Mouse (Mus musculus) hindbrain, embryonic 13.5 days (tissue): ENCODE data around the gene Hist1h4d. TPM values are rescaled to one million over a fixed set of nuclear protein-coding genes. Genes with fewer than 3 reads are reported as not detected.
"Not testable (repeated sequence)": the region's sequence is repeated elsewhere in the genome, so short reads cannot be mapped to it uniquely, and the experiment has no call there.

Experiments
- ATAC-seq: fragments of 200-750 bp; cut with Nextera tagmentation; 2 replicates; pipeline ENCODE4 v1.8.0; 2017; ENCODE audit warnings: moderate TSS enrichment; ENCODE audit not compliant: low FRiP score
- H3K27ac ChIP-seq: fragments of 300-500 bp; sonication (generic); 2 replicates; pipeline ENCODE4 v1.5.1; 2015; ENCODE audit warnings: inconsistent platforms, mild to moderate bottlenecking, moderate library complexity
- H3K27me3 ChIP-seq: fragments of 300-500 bp; sonication (generic); 2 replicates; pipeline ENCODE4 v1.6.1; 2015; ENCODE audit warnings: mild to moderate bottlenecking, inconsistent platforms
- H3K36me3 ChIP-seq: fragments of 300-500 bp; sonication (generic); 2 replicates; pipeline ENCODE4 v1.6.1; 2015; ENCODE audit warnings: mild to moderate bottlenecking, inconsistent platforms
- H3K4me1 ChIP-seq: fragments of 300-500 bp; sonication (generic); replicated peaks from 2 replicates; pipeline ENCODE4 v1.6.1; 2015; ENCODE audit warnings: inconsistent platforms
- H3K4me2 ChIP-seq: fragments of 300-500 bp; sonication (generic); 2 replicates; pipeline ENCODE4 v1.6.1; 2015; ENCODE audit warnings: inconsistent platforms, mild to moderate bottlenecking, moderate library complexity
- H3K4me3 ChIP-seq: fragments of 300-500 bp; sonication (generic); 2 replicates; pipeline ENCODE4 v1.5.1; 2015; ENCODE audit warnings: mild to moderate bottlenecking, inconsistent platforms
- H3K9ac ChIP-seq: fragments of 300-500 bp; sonication (generic); 2 replicates; pipeline ENCODE4 v1.6.1; 2015; ENCODE audit warnings: mild to moderate bottlenecking, inconsistent platforms
- H3K9me3 ChIP-seq: fragments of 300-500 bp; sonication (generic); 2 replicates; pipeline ENCODE4 v1.6.1; 2016; ENCODE audit warnings: inconsistent platforms
- WGBS: fragments of 180-500 bp; shearing (Covaris S2); methylation state at CpG from one replicate; pipeline ENCODE4 v1.1.7; 2015; 5-methylcytosine and 5-hydroxymethylcytosine counted together
- polyA plus RNA-seq: library from polyadenylated mRNA; unstranded; fragments of >200 nt; fragmentation: Nextera tagmentation; extraction: Ambion mirVana; gene quantifications from 2 replicates; pipeline ENCODE4 v1.2.1, GENCODE M21; 2015

Hist1h4d gene
- polyA plus RNA-seq, 1 experiment from 2014 or later: 52.6 TPM

GRCm38 (mm10) chr13:23582219-23583056, 1.0 kb downstream of the Hist1h4d start:
- Histone ChIP-seq H3K27ac (peak overlapping the region; percentile 89), H3K4me3 (peak overlapping the region; percentile 50), H3K9me3 (no peaks in the 10 kb centered on the region), H3K4me2 (peak overlapping the region; percentile 92), H3K9ac (peak overlapping the region; percentile 79), H3K27me3 (no peaks in the 10 kb centered on the region), H3K4me1 (peaks cover 32% of the 10 kb centered on the region), H3K36me3 (no peaks in the 10 kb centered on the region)
- 6% methylated on average over 6 of the region's 6 CpGs for WGBS
- ATAC-seq: no peak

- Histone ChIP-seq H3K27me3 (no peaks in the 10 kb centered on the region), H3K27ac (peak overlapping the region; percentile 31; the same call in 1 of the 2 replicates), H3K4me1 (peaks cover 32% of the 10 kb centered on the region), H3K4me3 (no peak overlapping the region), H3K9me3 (no peaks in the 10 kb centered on the region), H3K4me2 (peak overlapping the region; percentile 82; the same call in 1 of the 2 replicates), H3K36me3 (no peaks in the 10 kb centered on the region), H3K9ac (no peak overlapping the region)
- ATAC-seq: no peak
These were observed 2.1 kb downstream of the Hist1h4d start for GRCm38 (mm10) chr13:23583387-23584068.

- ATAC-seq: no peak
- Histone ChIP-seq H3K27me3 (no peaks in the 10 kb centered on the region), H3K4me1 (peaks cover 32% of the 10 kb centered on the region), H3K9ac (peak overlapping the region; percentile 80), H3K36me3 (no peaks in the 10 kb centered on the region), H3K9me3 (no peaks in the 10 kb centered on the region), H3K4me3 (peak overlapping the region; percentile 47), H3K27ac (peak overlapping the region; percentile 95), H3K4me2 (peak overlapping the region; percentile 82)
These were observed 2.9 kb downstream of the Hist1h4d start for GRCm38 (mm10) chr13:23584331-23584730.

- Histone ChIP-seq H3K9me3 (no peaks in the 10 kb centered on the region), H3K27ac (peak overlapping the region; percentile 95), H3K36me3 (no peaks in the 10 kb centered on the region), H3K27me3 (no peaks in the 10 kb centered on the region), H3K4me2 (peak overlapping the region; percentile 82), H3K4me1 (peaks cover 32% of the 10 kb centered on the region), H3K4me3 (peak overlapping the region; percentile 47), H3K9ac (peak overlapping the region; percentile 80)
- peak; percentile 2; the same call in 1 of the 2 replicates for ATAC-seq
- under 1% methylated on average over 21 of the region's 21 CpGs for WGBS
These were observed 3.6 kb downstream of the Hist1h4d start for GRCm38 (mm10) chr13:23585029-23585441.

GRCm38 (mm10) chr13:23585442-23586098, 4.2 kb downstream of the Hist1h4d start:
- H3K27ac ChIP-seq: peak overlapping the region; percentile 95
- H3K9me3 ChIP-seq, H3K36me3 ChIP-seq, H3K27me3 ChIP-seq: not testable (repeated sequence)
- H3K4me1 ChIP-seq: peaks cover 32% of the 10 kb centered on the region
- peak overlapping the region; percentile 80 for H3K9ac ChIP-seq
- H3K4me3 ChIP-seq: peak overlapping the region; percentile 47
- peak; percentile 90 for ATAC-seq
- under 1% methylated on average over 33 of the region's 36 CpGs for WGBS
- peak overlapping the region; percentile 82 for H3K4me2 ChIP-seq

- Histone ChIP-seq H3K4me2 (peak overlapping the region; percentile 82), H3K4me3 (peak overlapping the region; percentile 47), H3K9ac (peak overlapping the region; percentile 55), H3K27ac (peak overlapping the region; percentile 81), H3K36me3 (no peaks in the 10 kb centered on the region), H3K27me3 (no peaks in the 10 kb centered on the region), H3K9me3 (no peaks in the 10 kb centered on the region), H3K4me1 (peaks cover 32% of the 10 kb centered on the region)
- no peak for ATAC-seq
- WGBS: 2% methylated on average over 22 of the region's 22 CpGs
These were observed 4.9 kb downstream of the Hist1h4d start for GRCm38 (mm10) chr13:23586099-23586939.

GRCm38 (mm10) chr13:23586940-23587225, 5.5 kb downstream of the Hist1h4d start:
- Histone ChIP-seq H3K4me3 (peak overlapping the region; percentile 47), H3K4me2 (peak overlapping the region; percentile 82), H3K4me1 (peaks cover 29% of the 10 kb centered on the region), H3K36me3 (no peaks in the 10 kb centered on the region), H3K9ac (peak overlapping the region; percentile 55), H3K9me3 (no peaks in the 10 kb centered on the region), H3K27me3 (no peaks in the 10 kb centered on the region), H3K27ac (peak overlapping the region; percentile 0; the same call in 1 of the 2 replicates)
- ATAC-seq: no peak
- 9% methylated on average over 1 of the region's 1 CpGs for WGBS

- no peaks in the 10 kb centered on the region for H3K36me3 ChIP-seq
- H3K4me3 ChIP-seq: no peak overlapping the region
- no peaks in the 10 kb centered on the region for H3K27me3 ChIP-seq
- no peak overlapping the region for H3K27ac ChIP-seq
- WGBS: 94% methylated on average over 7 of the region's 7 CpGs
- H3K9me3 ChIP-seq: no peaks in the 10 kb centered on the region
- no peak for ATAC-seq
- peaks cover 6% of the 10 kb centered on the region for H3K4me1 ChIP-seq
- no peak overlapping the region for H3K4me2 ChIP-seq
- no peak overlapping the region for H3K9ac ChIP-seq
These were observed 9.8 kb downstream of the Hist1h4d start for GRCm38 (mm10) chr13:23591206-23591605.

GRCm38 (mm10) chr13:23591886-23592285, 10.5 kb downstream of the Hist1h4d start:
- not testable (repeated sequence) for H3K4me2 ChIP-seq, H3K9ac ChIP-seq, H3K27ac ChIP-seq, H3K9me3 ChIP-seq, H3K4me1 ChIP-seq, ATAC-seq, H3K36me3 ChIP-seq, H3K4me3 ChIP-seq, H3K27me3 ChIP-seq
- WGBS: 90% methylated on average over 7 of the region's 7 CpGs

GRCm38 (mm10) chr13:23592614-23593013, 11.2 kb downstream of the Hist1h4d start:
- H3K9me3 ChIP-seq: no peaks in the 10 kb centered on the region
- no peak overlapping the region for H3K4me3 ChIP-seq
- no peak overlapping the region for H3K9ac ChIP-seq
- H3K36me3 ChIP-seq: no peaks in the 10 kb centered on the region
- no peak overlapping the region for H3K4me2 ChIP-seq
- 90% methylated on average over 7 of the region's 7 CpGs for WGBS
- ATAC-seq: no peak
- no peaks in the 10 kb centered on the region for H3K27me3 ChIP-seq
- no peak overlapping the region for H3K27ac ChIP-seq
- no peaks in the 10 kb centered on the region for H3K4me1 ChIP-seq

- ATAC-seq: no peak
- Histone ChIP-seq H3K9me3 (no peaks in the 10 kb centered on the region), H3K27ac (no peak overlapping the region), H3K4me2 (no peak overlapping the region), H3K4me1 (no peaks in the 10 kb centered on the region), H3K4me3 (no peak overlapping the region), H3K36me3 (no peaks in the 10 kb centered on the region), H3K9ac (no peak overlapping the region), H3K27me3 (no peaks in the 10 kb centered on the region)
- 88% methylated on average over 5 of the region's 5 CpGs for WGBS
These were observed 11.8 kb downstream of the Hist1h4d start for GRCm38 (mm10) chr13:23593051-23593770.
